Mouse (Mus musculus): ENCODE measurements at regions not wholly inside any gene's neighbourhood (a gene's known extent, or its start where the extent isn't known, plus 50 kb on each side); places are given as distances from the start of the nearest gene placed in this dataset.

- TF ChIP-seq POLR2A (IDR thresholded peaks at IDR 0.05; ENCODE audit: extremely low read depth, insufficient read depth, low read length) (no peak), CTCF (IDR thresholded peaks at IDR 0.05; ENCODE audit: low read depth, low read length) (no peak)
Observed at GRCm38 (mm10) chr10:17082926-17083325, 640.1 kb upstream of the Cited2 start.
